Mouse (Mus musculus) limb, embryonic 10.5 days (tissue): ENCODE measurements around the gene Zbp1. TPM values are rescaled to one million over a fixed set of nuclear protein-coding genes. Genes with fewer than 3 reads are reported as not detected.
A peak's percentile ranks its signal among the peaks of the same experiment; 100 is the strongest.

Experiments
- DNase-seq: peaks from one replicate; pipeline ENCODE4 v3.0.0-alpha.2; 2017; ENCODE audit warnings: low spot score
- H3K27ac ChIP-seq: fragments of 300-500 bp; sonication (generic); 2 replicates; pipeline ENCODE4 v1.5.1; 2016; ENCODE audit warnings: mild to moderate bottlenecking
- H3K27me3 ChIP-seq: fragments of 300-500 bp; sonication (generic); 2 replicates; pipeline ENCODE4 v1.6.1; 2016; ENCODE audit warnings: low read depth, mild to moderate bottlenecking; ENCODE audit not compliant: poor library complexity, severe bottlenecking
- H3K36me3 ChIP-seq: fragments of 300-500 bp; sonication (generic); 2 replicates; pipeline ENCODE4 v1.6.1; 2016; ENCODE audit warnings: mild to moderate bottlenecking, moderate library complexity
- H3K4me1 ChIP-seq: fragments of 300-500 bp; sonication (generic); 2 replicates; pipeline ENCODE4 v1.6.1; 2016
- H3K4me3 ChIP-seq: fragments of 300-500 bp; sonication (generic); 2 replicates; pipeline ENCODE4 v1.5.1; 2016; ENCODE audit warnings: mild to moderate bottlenecking, moderate library complexity
- H3K9me3 ChIP-seq: fragments of 300-500 bp; sonication (generic); replicated peaks from 2 replicates; pipeline ENCODE4 v1.6.1; 2016; ENCODE audit warnings: mild to moderate bottlenecking
- WGBS: fragments of 180-500 bp; shearing (Covaris S2); methylation state at CpG from one replicate; pipeline ENCODE4 v1.1.7; 2016; 5-methylcytosine and 5-hydroxymethylcytosine counted together
- polyA plus RNA-seq: library from polyadenylated mRNA; unstranded; fragments of >200 nt; fragmentation: Nextera tagmentation; extraction: Ambion mirVana; gene quantifications from 2 replicates; pipeline ENCODE4 v1.2.1, GENCODE M21; 2016

Zbp1 gene
- polyA plus RNA-seq, 1 experiment from 2014 or later: not detected

DNA sequence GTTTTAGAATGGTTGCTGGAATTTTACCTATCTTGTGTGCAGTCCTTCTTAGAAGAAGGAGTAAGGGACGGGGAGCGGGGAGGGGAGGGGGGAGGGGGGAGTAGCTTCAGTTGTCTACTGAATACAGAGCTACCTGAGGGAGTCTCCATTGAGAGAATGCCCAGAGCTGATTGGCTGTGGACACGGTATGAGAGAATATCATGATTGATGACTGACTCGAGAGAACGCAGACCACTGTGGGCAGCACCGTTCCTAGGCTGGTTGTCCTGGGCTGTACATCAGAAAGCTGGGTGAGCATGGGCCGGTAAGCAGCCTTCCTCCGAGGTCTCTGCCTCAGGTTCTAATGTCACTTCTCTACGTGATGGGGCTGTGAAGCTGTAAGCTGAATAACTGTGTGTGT, 2.0 kb upstream of the Zbp1 start:
- no peak for DNase-seq
- peaks cover 19% of the 10 kb centered on the region; the same call in 1 of the 2 replicates for H3K27me3 ChIP-seq
- 90% methylated on average over 9 of the region's 9 CpGs for WGBS
- H3K4me1 ChIP-seq: peaks cover 19% of the 10 kb centered on the region
- no peaks in the 10 kb centered on the region for H3K9me3 ChIP-seq
- peaks cover 1% of the 10 kb centered on the region for H3K36me3 ChIP-seq
- no peak overlapping the region for H3K4me3 ChIP-seq
- no peak overlapping the region for H3K27ac ChIP-seq

GRCm38 (mm10) chr2:173219256-173219954, 682 bp upstream of the Zbp1 start:
- no peak overlapping the region for H3K27ac ChIP-seq
- H3K27me3 ChIP-seq: peaks cover 19% of the 10 kb centered on the region; the same call in 1 of the 2 replicates
- H3K9me3 ChIP-seq: no peaks in the 10 kb centered on the region
- no peaks in the 10 kb centered on the region for H3K36me3 ChIP-seq
- peaks cover 13% of the 10 kb centered on the region for H3K4me1 ChIP-seq
- WGBS: 49% methylated on average over 10 of the region's 10 CpGs
- no peak overlapping the region for H3K4me3 ChIP-seq
- DNase-seq: peak; percentile 78

GRCm38 (mm10) chr2:173217763-173218258, 912 bp downstream of the Zbp1 start:
- WGBS: 97% methylated on average over 5 of the region's 5 CpGs
- H3K9me3 ChIP-seq: no peaks in the 10 kb centered on the region
- peaks cover 19% of the 10 kb centered on the region; the same call in 1 of the 2 replicates for H3K27me3 ChIP-seq
- no peak overlapping the region for H3K4me3 ChIP-seq
- H3K4me1 ChIP-seq: no peaks in the 10 kb centered on the region
- no peak overlapping the region for H3K27ac ChIP-seq
- no peaks in the 10 kb centered on the region for H3K36me3 ChIP-seq
- peak; percentile 21 for DNase-seq

DNA sequence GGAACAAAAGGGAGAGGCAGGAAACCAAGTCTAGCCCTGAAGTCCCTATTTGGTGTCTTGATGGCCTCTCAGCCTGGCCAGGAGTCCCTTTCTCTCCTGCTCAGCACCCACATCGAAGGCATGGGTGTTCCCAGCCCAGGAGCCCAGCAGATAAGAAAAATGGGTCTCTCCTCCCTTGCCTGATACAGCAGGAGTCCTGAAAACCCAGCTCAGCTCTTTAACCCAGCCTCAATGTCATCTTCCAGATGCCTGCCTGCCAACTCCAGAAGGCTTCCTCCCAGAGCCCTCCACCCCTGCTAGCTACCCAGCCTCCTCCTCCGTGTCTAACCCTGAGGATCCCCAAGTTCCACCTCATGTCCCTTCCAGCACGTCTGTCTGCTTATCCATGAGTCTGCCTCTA, 1.5 kb downstream of the Zbp1 start:
- Histone ChIP-seq H3K27ac (no peak overlapping the region), H3K4me1 (no peaks in the 10 kb centered on the region), H3K9me3 (no peaks in the 10 kb centered on the region), H3K27me3 (peaks cover 19% of the 10 kb centered on the region; the same call in 1 of the 2 replicates), H3K4me3 (no peak overlapping the region), H3K36me3 (no peaks in the 10 kb centered on the region)
- WGBS: 73% methylated on average over 3 of the region's 3 CpGs
- DNase-seq: peak; percentile 24

GRCm38 (mm10) chr2:173216840-173217239, 1.9 kb downstream of the Zbp1 start:
- no peak for DNase-seq
- 89% methylated on average over 7 of the region's 7 CpGs for WGBS
- peaks cover 19% of the 10 kb centered on the region; the same call in 1 of the 2 replicates for H3K27me3 ChIP-seq
- H3K36me3 ChIP-seq: no peaks in the 10 kb centered on the region
- no peaks in the 10 kb centered on the region for H3K4me1 ChIP-seq
- H3K27ac ChIP-seq: no peak overlapping the region
- no peak overlapping the region for H3K4me3 ChIP-seq
- no peaks in the 10 kb centered on the region for H3K9me3 ChIP-seq

DNA sequence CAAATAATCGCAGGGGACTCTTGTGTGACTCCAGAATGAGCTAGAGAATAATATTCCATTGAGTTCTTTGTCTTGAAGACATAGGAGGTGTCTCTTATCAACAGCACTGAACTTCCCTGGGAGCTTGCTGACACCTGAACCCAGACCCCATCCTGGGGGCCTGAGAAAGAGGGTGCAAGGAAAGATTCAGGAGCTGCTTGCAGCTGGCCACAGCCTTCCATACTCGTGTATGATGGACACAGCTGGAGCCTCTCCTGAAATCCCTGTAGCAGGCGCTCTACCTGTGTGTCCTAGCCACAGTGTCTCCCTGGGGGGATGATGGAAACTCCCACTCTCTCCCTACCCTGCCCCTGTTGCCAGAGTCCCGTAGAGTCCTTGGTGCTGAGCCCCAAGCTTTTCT, 6.5 kb downstream of the Zbp1 start:
- H3K27me3 ChIP-seq: 0 out of 2 replicates have a peak, but pooled peaks cover 5% of the 10 kb centered on the region
- no peaks in the 10 kb centered on the region for H3K9me3 ChIP-seq
- H3K36me3 ChIP-seq: no peaks in the 10 kb centered on the region
- no peak overlapping the region for H3K4me3 ChIP-seq
- H3K4me1 ChIP-seq: peaks cover 7% of the 10 kb centered on the region
- H3K27ac ChIP-seq: no peak overlapping the region
- no peak for DNase-seq
- WGBS: 73% methylated on average over 4 of the region's 4 CpGs

DNA sequence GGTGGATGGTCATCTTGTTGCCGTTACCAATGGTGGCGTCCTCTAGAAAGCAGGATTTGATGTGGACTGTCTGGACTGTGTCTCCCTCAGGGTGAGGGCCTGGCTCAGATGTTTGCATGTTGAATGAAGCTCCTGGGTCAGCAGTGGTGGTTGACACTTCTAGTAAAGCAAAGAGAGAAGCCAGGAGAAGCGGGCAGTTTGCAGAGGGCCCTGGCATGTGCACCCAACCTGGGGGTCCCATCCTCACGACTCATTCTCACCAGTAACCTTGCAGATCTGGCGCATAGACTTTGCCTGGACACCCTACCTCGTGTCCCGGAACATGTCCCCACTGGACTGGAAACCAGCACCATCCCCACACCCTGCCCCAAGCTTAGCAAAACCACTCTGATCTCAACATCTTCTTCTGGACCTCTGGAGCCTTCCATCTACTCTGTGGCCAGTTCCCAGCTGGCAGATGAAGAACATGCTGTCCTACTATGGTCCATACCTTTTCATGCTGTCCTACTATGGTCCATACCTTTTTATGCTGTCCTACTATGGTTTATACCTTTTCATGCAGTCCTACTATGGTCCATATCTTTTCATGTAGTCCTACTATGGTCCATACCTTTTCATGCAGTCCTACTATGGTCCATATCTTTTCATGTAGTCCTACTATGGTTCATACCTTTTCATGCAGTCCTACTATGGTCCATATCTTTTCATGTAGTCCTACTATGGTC, 9.5 kb downstream of the Zbp1 start:
- no peaks in the 10 kb centered on the region for H3K27me3 ChIP-seq
- no peak overlapping the region for H3K4me3 ChIP-seq
- no peaks in the 10 kb centered on the region for H3K36me3 ChIP-seq
- no peaks in the 10 kb centered on the region for H3K9me3 ChIP-seq
- H3K4me1 ChIP-seq: peaks cover 7% of the 10 kb centered on the region
- 90% methylated on average over 7 of the region's 7 CpGs for WGBS
- no peak overlapping the region for H3K27ac ChIP-seq
- DNase-seq: peak; percentile 27

DNA sequence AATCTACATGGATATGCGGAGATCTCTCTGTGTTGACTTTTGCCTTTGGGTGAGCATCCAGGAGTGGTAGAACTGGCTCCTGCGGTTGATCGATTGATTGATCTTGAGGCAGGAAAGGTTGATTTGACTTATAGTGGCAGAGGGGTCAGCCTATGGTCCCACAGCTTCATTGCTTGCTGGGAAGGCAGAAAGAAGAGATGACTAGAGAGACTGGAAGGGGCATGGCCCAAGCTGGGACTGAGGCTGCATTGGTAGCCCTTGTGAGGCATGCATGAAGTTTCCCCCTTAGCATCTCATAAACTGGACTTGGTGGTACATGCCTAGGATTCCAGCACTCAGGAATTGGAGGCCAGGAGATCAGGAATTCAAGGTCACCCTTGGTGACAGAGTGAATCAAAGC, 11.7 kb downstream of the Zbp1 start:
- Histone ChIP-seq H3K9me3 (no peaks in the 10 kb centered on the region), H3K4me3 (no peak overlapping the region), H3K36me3 (no peaks in the 10 kb centered on the region), H3K4me1 (peaks cover 7% of the 10 kb centered on the region), H3K27ac (no peak overlapping the region), H3K27me3 (no peaks in the 10 kb centered on the region)
- 97% methylated on average over 3 of the region's 3 CpGs for WGBS
- DNase-seq: peak; percentile 25

DNA sequence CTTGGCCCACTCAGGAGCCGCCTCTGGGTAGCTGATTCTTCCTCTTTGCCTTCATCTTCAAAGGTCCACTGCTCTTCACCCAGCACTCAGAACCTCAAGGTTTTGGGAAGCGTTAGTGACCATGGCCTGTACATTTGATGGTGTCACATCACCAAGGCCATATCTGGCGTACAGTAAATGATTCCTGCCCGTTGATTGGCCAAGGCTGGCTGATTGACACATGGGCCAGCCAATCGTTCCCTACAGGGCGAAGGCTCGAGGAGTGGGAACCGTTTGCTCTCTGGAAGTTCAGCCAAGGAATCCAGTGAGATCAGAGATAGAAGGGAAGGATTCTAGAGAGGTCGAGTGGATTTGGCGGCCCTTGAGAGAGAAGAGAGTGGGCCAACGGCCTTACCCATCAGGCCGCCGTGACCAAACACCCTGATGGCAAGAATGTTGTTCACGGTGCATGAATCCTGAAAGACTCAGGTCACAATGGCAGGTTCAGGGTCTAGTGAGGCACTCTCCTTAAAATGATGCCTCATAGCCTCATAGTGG, 13.1 kb downstream of the Zbp1 start:
- WGBS: 95% methylated on average over 14 of the region's 14 CpGs
- no peak overlapping the region for H3K4me3 ChIP-seq
- no peaks in the 10 kb centered on the region for H3K9me3 ChIP-seq
- no peaks in the 10 kb centered on the region for H3K36me3 ChIP-seq
- peaks cover 3% of the 10 kb centered on the region for H3K4me1 ChIP-seq
- DNase-seq: peak; percentile 25
- no peaks in the 10 kb centered on the region for H3K27me3 ChIP-seq
- no peak overlapping the region for H3K27ac ChIP-seq

DNA sequence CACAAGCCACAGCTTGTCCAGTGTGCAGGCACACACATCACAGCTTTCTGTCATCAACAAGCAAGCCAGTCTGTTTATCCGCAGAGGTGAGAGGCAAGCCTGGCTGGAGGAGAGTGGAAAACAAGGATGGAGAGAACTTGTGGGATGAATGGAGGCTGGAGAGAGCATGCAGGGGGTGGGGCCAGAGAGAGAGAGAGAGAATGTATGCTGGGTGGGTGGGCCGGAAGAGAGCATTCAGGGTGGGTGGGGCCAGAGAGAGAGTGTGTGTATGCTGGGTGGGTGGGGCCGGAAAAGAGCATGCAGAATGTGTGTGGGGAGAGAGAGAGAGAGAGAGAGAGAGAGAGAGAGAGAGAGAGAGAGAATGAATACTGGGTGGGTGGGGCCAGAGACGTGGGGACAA, 14.1 kb downstream of the Zbp1 start:
- 79% methylated on average over 4 of the region's 4 CpGs for WGBS
- no peaks in the 10 kb centered on the region for H3K4me1 ChIP-seq
- no peaks in the 10 kb centered on the region for H3K9me3 ChIP-seq
- H3K4me3 ChIP-seq: no peak overlapping the region
- H3K36me3 ChIP-seq: no peaks in the 10 kb centered on the region
- H3K27ac ChIP-seq: no peak overlapping the region
- no peaks in the 10 kb centered on the region for H3K27me3 ChIP-seq
- DNase-seq: peak; percentile 27

DNA sequence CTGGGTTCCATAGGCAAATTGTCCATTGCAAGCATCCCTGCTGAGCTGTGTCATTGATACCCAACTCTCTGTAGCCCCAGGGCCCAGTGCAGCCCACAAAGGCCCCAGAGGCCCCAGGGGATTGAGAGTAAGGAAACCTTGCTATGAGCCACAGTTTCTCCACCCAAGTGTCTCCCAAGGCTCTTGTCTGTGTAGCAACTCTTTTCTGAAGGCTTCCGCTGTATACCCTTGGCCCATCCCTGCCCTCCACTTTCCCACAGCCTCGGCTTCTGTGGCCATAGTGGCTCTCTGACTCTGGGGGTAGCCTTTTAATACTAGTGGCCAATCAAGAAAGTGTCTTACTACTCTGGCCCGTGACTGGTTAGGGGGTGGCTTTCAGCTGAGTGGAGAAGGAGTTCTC, 15.0 kb downstream of the Zbp1 start:
- H3K9me3 ChIP-seq: no peaks in the 10 kb centered on the region
- no peaks in the 10 kb centered on the region for H3K4me1 ChIP-seq
- H3K36me3 ChIP-seq: no peaks in the 10 kb centered on the region
- H3K4me3 ChIP-seq: no peak overlapping the region
- 93% methylated on average over 3 of the region's 3 CpGs for WGBS
- no peaks in the 10 kb centered on the region for H3K27me3 ChIP-seq
- peak; percentile 26 for DNase-seq
- no peak overlapping the region for H3K27ac ChIP-seq

DNA sequence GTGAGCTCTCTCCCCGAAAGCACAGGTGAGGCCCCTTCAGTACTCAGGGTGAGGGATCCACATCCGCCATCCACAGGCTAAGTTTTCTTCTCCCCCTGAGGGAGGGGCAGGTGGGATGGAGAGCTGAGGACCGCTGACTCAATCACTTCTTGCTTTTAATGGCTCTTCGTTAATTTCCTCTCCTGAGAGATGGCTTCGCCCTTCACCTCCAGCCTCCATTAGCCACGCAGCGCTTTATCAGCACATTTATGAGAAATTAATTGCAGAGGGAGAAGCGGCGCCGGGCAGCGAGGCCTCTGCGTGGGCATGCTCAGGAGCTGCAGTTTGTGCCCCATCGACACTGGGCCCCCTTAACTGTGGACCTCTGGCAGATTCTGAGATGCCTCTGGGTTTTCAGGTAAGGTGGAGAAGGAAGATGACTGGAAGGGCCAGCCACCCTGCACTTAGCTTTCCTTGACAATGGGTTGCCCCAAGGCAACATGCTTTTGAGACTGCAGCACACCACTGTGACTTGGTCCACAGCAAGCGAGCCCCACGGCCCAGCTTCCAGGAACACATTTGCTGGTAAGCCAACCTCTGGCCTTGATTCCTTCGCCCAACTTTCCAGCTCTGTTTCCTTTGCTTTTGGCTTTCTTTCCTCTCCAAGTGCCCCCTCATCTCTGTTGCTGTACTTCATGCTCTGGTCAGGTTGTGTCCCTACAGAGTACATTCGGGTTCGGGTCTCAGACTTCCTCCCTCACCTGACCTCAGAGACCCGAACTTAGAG, 15.6 kb downstream of the Zbp1 start:
- Histone ChIP-seq H3K36me3 (no peaks in the 10 kb centered on the region), H3K27ac (no peak overlapping the region), H3K4me3 (no peak overlapping the region), H3K27me3 (no peaks in the 10 kb centered on the region), H3K9me3 (no peaks in the 10 kb centered on the region), H3K4me1 (no peaks in the 10 kb centered on the region)
- 91% methylated on average over 19 of the region's 19 CpGs for WGBS
- DNase-seq: no peak
